Mouse (Mus musculus) midbrain, embryonic 10.5 days (tissue): ENCODE results near the gene Slc5a4a. TPM values are rescaled to one million over a fixed set of nuclear protein-coding genes. Genes with fewer than 3 reads are reported as not detected.

Experiments used
- DNase-seq: peaks from one replicate; pipeline ENCODE4 v3.0.0-alpha.2; 2017; ENCODE audit warnings: low spot score
- H3K27ac ChIP-seq: fragments of 300-500 bp; sonication (generic); replicated peaks from 2 replicates; pipeline ENCODE4 v1.5.1; 2016; ENCODE audit warnings: mild to moderate bottlenecking
- H3K27me3 ChIP-seq: fragments of 300-500 bp; sonication (generic); 2 replicates; pipeline ENCODE4 v1.6.1; 2016; ENCODE audit warnings: low read depth, mild to moderate bottlenecking; ENCODE audit not compliant: poor library complexity, severe bottlenecking
- H3K36me3 ChIP-seq: fragments of 300-500 bp; sonication (generic); 2 replicates; pipeline ENCODE4 v1.6.1; 2016; ENCODE audit warnings: mild to moderate bottlenecking, moderate library complexity
- H3K4me1 ChIP-seq: fragments of 300-500 bp; sonication (generic); 2 replicates; pipeline ENCODE4 v1.6.1; 2016
- H3K4me3 ChIP-seq: fragments of 300-500 bp; sonication (generic); 2 replicates; pipeline ENCODE4 v1.5.1; 2016; ENCODE audit warnings: mild to moderate bottlenecking, moderate library complexity
- H3K9me3 ChIP-seq: fragments of 300-500 bp; sonication (generic); replicated peaks from 2 replicates; pipeline ENCODE4 v1.6.1; 2016; ENCODE audit warnings: mild to moderate bottlenecking
- WGBS: fragments of 180-500 bp; shearing (Covaris S2); methylation state at CpG from one replicate; pipeline ENCODE4 v1.1.7; 2016; 5-methylcytosine and 5-hydroxymethylcytosine counted together
- microRNA counts: library from miRNA; unstranded; fragments of <30 nt; microRNA quantifications from one replicate; lab custom pipeline; 2017
- microRNA-seq: library from miRNA; unstranded; fragments of <30 nt; microRNA quantifications from one replicate; pipeline ENCODE4, GENCODE M21; 2017
- polyA plus RNA-seq: library from polyadenylated mRNA; unstranded; fragments of >200 nt; fragmentation: Nextera tagmentation; extraction: Ambion mirVana; gene quantifications from 2 replicates; pipeline ENCODE4 v1.2.1, GENCODE M21; 2016

The Slc5a4a gene
- polyA plus RNA-seq, 1 experiment from 2014 or later: not detected

- H3K36me3 ChIP-seq: peaks cover 15% of the 10 kb centered on the region
- 73% methylated on average over 1 of the region's 1 CpGs for WGBS
- DNase-seq: no peak
These were observed 82.4 kb downstream of the Slc5a4a start for GRCm38 (mm10) chr10:76229627-76230026.

GRCm38 (mm10) chr10:76237341-76238225 lies 90.3 kb downstream of the Slc5a4a start, which contains the start of gene Prmt2:
Gene Prmt2 (minus strand): TSS chr10:76237865.
- peak; percentile 93 for DNase-seq
- peak within 1 kb of the TSS; percentile 87 for H3K27ac ChIP-seq
- peak within 1 kb of the TSS; percentile 73 for H3K4me3 ChIP-seq
- peaks cover 6% of the 10 kb centered on the region; the same call in 1 of the 2 replicates for H3K36me3 ChIP-seq
- peaks cover 5% of the 10 kb centered on the region; the same call in 1 of the 2 replicates for H3K27me3 ChIP-seq
- WGBS: under 1% methylated on average over 47 of the region's 47 CpGs
- peaks cover 21% of the 10 kb centered on the region for H3K4me1 ChIP-seq
- H3K9me3 ChIP-seq: no peaks in the 10 kb centered on the region

More at GRCm38 (mm10) chr10:76229627-76230026, 82.4 kb downstream of the Slc5a4a start:
- Histone ChIP-seq H3K4me3 (no peak overlapping the region), H3K27me3 (no peaks in the 10 kb centered on the region), H3K9me3 (no peaks in the 10 kb centered on the region), H3K27ac (no peak overlapping the region), H3K4me1 (no peaks in the 10 kb centered on the region)

MicroRNAs within 50 kb of the gene (microRNA counts, 519-probe panel; counts per million panel counts)
- microRNA mmu-miR-678 (lab: Ali Mortazavi, UCI): not detected

Small RNA genes within 50 kb of the gene (microRNA-seq; reads per million reads assigned to microRNA genes)
- gene Mir678: 0.90 reads per million

Other genes with a start within 250 kb of the Slc5a4a start
- gene Smarcb1, start 225.8 kb upstream of the Slc5a4a start, polyA plus RNA-seq: 294 and 296 TPM in 2 replicates
- 6.9 and 7.5 TPM in 2 replicates for gene Chchd10, start 214.3 kb upstream of the Slc5a4a start, polyA plus RNA-seq
- 23.7 and 38.2 TPM in 2 replicates for gene Mmp11, start 211.0 kb upstream of the Slc5a4a start, polyA plus RNA-seq
- gene Gm867, start 206.8 kb upstream of the Slc5a4a start, polyA plus RNA-seq: 0.52 and 0.58 TPM in 2 replicates
- 0.24 and 0.39 TPM in 2 replicates for gene Vpreb3, start 204.4 kb upstream of the Slc5a4a start, polyA plus RNA-seq
- gene Gm5134, start 192.9 kb upstream of the Slc5a4a start, polyA plus RNA-seq: 0.09 and 0.10 TPM in 2 replicates
- 36.8 and 39.0 TPM in 2 replicates for gene Zfp280b, start 114.8 kb upstream of the Slc5a4a start, polyA plus RNA-seq
- not detected in 2 replicates for gene Slc5a4b, start 36.5 kb upstream of the Slc5a4a start, polyA plus RNA-seq
- 72.6 and 94.9 TPM in 2 replicates for gene Prmt2, start 90.4 kb downstream of the Slc5a4a start, polyA plus RNA-seq
- gene S100b, start 106.4 kb downstream of the Slc5a4a start, polyA plus RNA-seq: not detected in 2 replicates
- gene Dip2a, start 197.8 kb downstream of the Slc5a4a start, polyA plus RNA-seq: 5.6 and 6.4 TPM in 2 replicates